Mouse (Mus musculus) liver, embryonic 15.5 days (tissue): ENCODE data around the gene Amigo1. TPM values are rescaled to one million over a fixed set of nuclear protein-coding genes. Genes with fewer than 3 reads are reported as not detected.

Experiments used
- ATAC-seq: fragments of 200-750 bp; cut with Nextera tagmentation; 2 replicates; pipeline ENCODE4 v1.8.0; 2017; ENCODE audit warnings: moderate number of reproducible peaks, mild to moderate bottlenecking, moderate library complexity; ENCODE audit not compliant: insufficient read depth
- H3K27ac ChIP-seq: fragments of 300-500 bp; sonication (generic); replicated peaks from 2 replicates; pipeline ENCODE4 v1.5.1; 2015; ENCODE audit warnings: mild to moderate bottlenecking, inconsistent platforms
- H3K27me3 ChIP-seq: fragments of 300-500 bp; sonication (generic); 2 replicates; pipeline ENCODE4 v1.6.1; 2015; ENCODE audit warnings: mild to moderate bottlenecking, inconsistent platforms
- H3K36me3 ChIP-seq: fragments of 300-500 bp; sonication (generic); replicated peaks from 2 replicates; pipeline ENCODE4 v1.6.1; 2015; ENCODE audit warnings: moderate library complexity, mild to moderate bottlenecking, inconsistent platforms
- H3K4me1 ChIP-seq: fragments of 300-500 bp; sonication (generic); replicated peaks from 2 replicates; pipeline ENCODE4 v1.6.1; 2015; ENCODE audit warnings: inconsistent platforms
- H3K4me2 ChIP-seq: fragments of 300-500 bp; sonication (generic); 2 replicates; pipeline ENCODE4 v1.6.1; 2015; ENCODE audit warnings: moderate library complexity, mild to moderate bottlenecking, inconsistent platforms
- H3K4me3 ChIP-seq: fragments of 300-500 bp; sonication (generic); replicated peaks from 2 replicates; pipeline ENCODE4 v1.5.1; 2015; ENCODE audit warnings: mild to moderate bottlenecking, inconsistent platforms
- H3K9ac ChIP-seq: fragments of 300-500 bp; sonication (generic); 2 replicates; pipeline ENCODE4 v1.6.1; 2015; ENCODE audit warnings: moderate library complexity, mild to moderate bottlenecking, inconsistent platforms
- H3K9me3 ChIP-seq: fragments of 300-500 bp; sonication (generic); replicated peaks from 2 replicates; pipeline ENCODE4 v1.6.1; 2016; ENCODE audit warnings: inconsistent platforms
- WGBS: fragments of 180-500 bp; shearing (Covaris S2); methylation state at CpG from one replicate; pipeline ENCODE4 v1.1.7; 2015; ENCODE audit warnings: mixed read lengths; ENCODE audit not compliant: insufficient replicate concordance; 5-methylcytosine and 5-hydroxymethylcytosine counted together
- polyA plus RNA-seq: library from polyadenylated mRNA; unstranded; fragments of >200 nt; fragmentation: Nextera tagmentation; extraction: Ambion mirVana; gene quantifications from 2 replicates; pipeline ENCODE4 v1.2.1, GENCODE M21; 2015

The Amigo1 gene
- polyA plus RNA-seq, 1 experiment from 2014 or later = 0.75 TPM

GRCm38 (mm10) chr3:108164807-108165206, 21.3 kb upstream of the Amigo1 start:
- Histone ChIP-seq H3K9ac (no peak overlapping the region), H3K27me3 (peaks cover 28% of the 10 kb centered on the region), H3K27ac (no peak overlapping the region), H3K4me3 (no peak overlapping the region), H3K9me3 (no peaks in the 10 kb centered on the region), H3K36me3 (no peaks in the 10 kb centered on the region), H3K4me2 (no peak overlapping the region), H3K4me1 (no peaks in the 10 kb centered on the region)
- no peak for ATAC-seq
- WGBS = 27% methylated on average over 9 of the region's 9 CpGs

- Histone ChIP-seq H3K4me2 (no peak overlapping the region), H3K27me3 (peaks cover 28% of the 10 kb centered on the region), H3K9ac (no peak overlapping the region), H3K4me3 (no peak overlapping the region), H3K27ac (no peak overlapping the region), H3K4me1 (no peaks in the 10 kb centered on the region), H3K9me3 (no peaks in the 10 kb centered on the region), H3K36me3 (no peaks in the 10 kb centered on the region)
- WGBS = 59% methylated on average over 10 of the region's 10 CpGs
- no peak for ATAC-seq
These were observed 20.4 kb upstream of the Amigo1 start for GRCm38 (mm10) chr3:108165532-108166315.

GRCm38 (mm10) chr3:108166486-108167211, 19.5 kb upstream of the Amigo1 start:
- Histone ChIP-seq H3K27ac (no peak overlapping the region), H3K4me3 (no peak overlapping the region), H3K9me3 (no peaks in the 10 kb centered on the region), H3K36me3 (no peaks in the 10 kb centered on the region), H3K4me1 (no peaks in the 10 kb centered on the region), H3K4me2 (no peak overlapping the region), H3K9ac (no peak overlapping the region), H3K27me3 (peaks cover 23% of the 10 kb centered on the region; the same call in 1 of the 2 replicates)
- ATAC-seq = no peak
- 27% methylated on average over 10 of the region's 11 CpGs for WGBS

- Histone ChIP-seq H3K4me3 (no peak overlapping the region), H3K9me3 (no peaks in the 10 kb centered on the region), H3K9ac (no peak overlapping the region), H3K4me1 (no peaks in the 10 kb centered on the region), H3K36me3 (no peaks in the 10 kb centered on the region), H3K4me2 (no peak overlapping the region), H3K27me3 (peaks cover 24% of the 10 kb centered on the region), H3K27ac (no peak overlapping the region)
- 45% methylated on average over 14 of the region's 14 CpGs for WGBS
- no peak for ATAC-seq
These were observed 18.6 kb upstream of the Amigo1 start for GRCm38 (mm10) chr3:108167499-108167898.

GRCm38 (mm10) chr3:108169199-108169598, 16.9 kb upstream of the Amigo1 start:
- no peak for ATAC-seq
- Histone ChIP-seq H3K36me3 (no peaks in the 10 kb centered on the region), H3K4me3 (no peak overlapping the region), H3K27me3 (peaks cover 39% of the 10 kb centered on the region), H3K27ac (no peak overlapping the region), H3K4me1 (no peaks in the 10 kb centered on the region), H3K9me3 (no peaks in the 10 kb centered on the region), H3K4me2 (no peak overlapping the region), H3K9ac (no peak overlapping the region)
- WGBS = 36% methylated on average over 3 of the region's 3 CpGs

GRCm38 (mm10) chr3:108174672-108175531, 11.2 kb upstream of the Amigo1 start:
- Histone ChIP-seq H3K27ac (no peak overlapping the region), H3K4me2 (no peak overlapping the region), H3K9ac (no peak overlapping the region), H3K4me3 (no peak overlapping the region), H3K4me1 (no peaks in the 10 kb centered on the region), H3K36me3 (no peaks in the 10 kb centered on the region), H3K9me3 (no peaks in the 10 kb centered on the region), H3K27me3 (peaks cover 40% of the 10 kb centered on the region)
- no peak for ATAC-seq
- WGBS = 34% methylated on average over 14 of the region's 14 CpGs

GRCm38 (mm10) chr3:108178756-108179715, 7.1 kb upstream of the Amigo1 start:
- WGBS = 71% methylated on average over 7 of the region's 7 CpGs
- Histone ChIP-seq H3K9ac (no peak overlapping the region), H3K4me2 (no peak overlapping the region), H3K4me1 (no peaks in the 10 kb centered on the region), H3K27ac (no peak overlapping the region), H3K36me3 (no peaks in the 10 kb centered on the region), H3K9me3 (no peaks in the 10 kb centered on the region), H3K4me3 (no peak overlapping the region), H3K27me3 (peaks cover 31% of the 10 kb centered on the region)
- ATAC-seq = no peak

GRCm38 (mm10) chr3:108180514-108180913, 5.6 kb upstream of the Amigo1 start:
- no peak overlapping the region for H3K4me3 ChIP-seq
- no peaks in the 10 kb centered on the region for H3K9me3 ChIP-seq
- H3K36me3 ChIP-seq = no peaks in the 10 kb centered on the region
- 19% methylated on average over 2 of the region's 2 CpGs for WGBS
- H3K27ac ChIP-seq = no peak overlapping the region
- ATAC-seq = no peak
- H3K4me1 ChIP-seq = peaks cover 2% of the 10 kb centered on the region
- no peak overlapping the region for H3K4me2 ChIP-seq
- no peak overlapping the region for H3K9ac ChIP-seq
- peaks cover 32% of the 10 kb centered on the region for H3K27me3 ChIP-seq

GRCm38 (mm10) chr3:108184742-108185141, 1.4 kb upstream of the Amigo1 start:
- Histone ChIP-seq H3K9me3 (no peaks in the 10 kb centered on the region), H3K4me2 (no peak overlapping the region), H3K27me3 (peaks cover 62% of the 10 kb centered on the region), H3K36me3 (no peaks in the 10 kb centered on the region), H3K4me1 (peaks cover 15% of the 10 kb centered on the region), H3K4me3 (no peak overlapping the region), H3K9ac (no peak overlapping the region), H3K27ac (no peak overlapping the region)
- WGBS = 56% methylated on average over 3 of the region's 3 CpGs
- no peak for ATAC-seq

- no peak for ATAC-seq
These were observed 556 bp upstream of the Amigo1 start for GRCm38 (mm10) chr3:108185460-108186097.

More at GRCm38 (mm10) chr3:108185460-108186097, 556 bp upstream of the Amigo1 start:
- 2% methylated on average over 16 of the region's 16 CpGs for WGBS
- Histone ChIP-seq H3K9me3 (no peaks in the 10 kb centered on the region), H3K36me3 (no peaks in the 10 kb centered on the region), H3K4me2 (peak overlapping the region; percentile 88), H3K4me3 (peak overlapping the region; percentile 66), H3K27ac (no peak overlapping the region), H3K27me3 (peaks cover 62% of the 10 kb centered on the region), H3K9ac (no peak overlapping the region), H3K4me1 (peaks cover 15% of the 10 kb centered on the region)
